Mouse (Mus musculus) layer of hippocampus, postnatal 14 days (tissue): ENCODE data around the gene Cfap43. TPM values are rescaled to one million over a fixed set of nuclear protein-coding genes. Genes with fewer than 3 reads are reported as not detected.

ENCODE experiments used
- DNase-seq, 2 experiments: peaks; one replicate each; pipeline ENCODE4 v3.0.0; 2021 to 2022; ENCODE audit warnings: low spot score in 2 of 2, mixed read lengths in 1 of 2
- total RNA-seq, 2 experiments: library from RNA; stranded (reverse); gene quantifications; 2 replicates each; pipeline ENCODE4 v1.2.3; 2021

Gene Cfap43
- total RNA-seq, 2 experiments from 2014 or later, result 1.5 to 4.8 TPM

DNA sequence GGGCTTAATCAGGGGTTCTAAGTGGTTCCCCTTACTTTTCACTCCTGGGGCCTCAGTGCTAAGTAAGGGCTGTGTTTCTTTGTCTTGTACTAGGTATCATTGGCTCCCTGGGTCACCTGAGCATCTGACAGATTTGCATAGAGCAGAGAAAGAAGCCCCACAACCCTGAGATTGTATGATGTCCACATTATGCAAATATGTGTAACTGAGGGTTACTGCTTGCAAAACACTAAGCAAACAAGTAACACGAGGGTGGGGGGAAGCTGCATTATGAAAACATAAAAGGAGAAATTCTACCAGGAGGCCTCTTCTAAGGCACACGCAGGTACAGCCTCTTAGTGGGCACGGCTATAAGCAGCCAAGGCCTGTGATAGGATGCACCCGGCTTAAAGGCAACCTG, 3.8 kb downstream of the Cfap43 start:
- no peak for DNase-seq

DNA sequence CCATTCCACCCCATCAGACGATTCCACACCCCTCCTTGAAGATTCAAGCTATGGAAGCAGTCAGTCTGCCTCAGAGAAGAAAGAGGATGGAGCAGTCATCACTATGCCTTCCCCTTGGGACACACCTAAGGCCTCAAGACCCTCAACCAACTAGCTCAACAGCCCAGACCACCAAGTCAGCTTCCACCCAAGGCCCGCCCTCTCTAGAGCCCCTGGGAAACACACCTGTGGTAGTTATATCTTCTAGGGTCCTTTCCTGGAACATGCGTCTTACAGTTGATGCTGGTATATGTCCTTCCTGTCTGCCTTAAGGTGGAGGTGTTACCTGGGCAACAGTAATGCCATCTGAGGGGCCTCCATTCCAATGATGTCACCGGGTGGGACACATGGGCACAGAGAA, 4.9 kb downstream of the Cfap43 start:
- DNase-seq, result no peak

DNA sequence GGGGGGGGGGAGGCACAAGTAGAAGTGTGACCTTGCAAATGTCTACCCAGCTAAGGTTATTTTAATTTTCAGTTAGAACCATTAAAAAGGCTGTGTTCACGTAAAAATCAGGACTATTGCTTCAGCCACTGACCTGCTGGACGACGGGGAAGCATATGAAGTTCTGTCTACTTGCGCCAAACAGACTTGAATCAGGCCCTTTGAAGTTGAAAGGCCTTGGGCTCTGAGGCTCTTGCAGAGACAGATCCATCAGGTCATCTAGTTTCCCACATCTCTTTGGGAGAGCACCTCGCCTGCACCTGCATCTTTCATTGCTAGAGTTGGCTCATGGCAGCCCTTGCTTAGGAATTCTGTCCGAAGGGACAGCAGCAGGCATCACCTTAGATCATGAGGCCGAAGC, 5.7 kb downstream of the Cfap43 start:
- no peak for DNase-seq

DNA sequence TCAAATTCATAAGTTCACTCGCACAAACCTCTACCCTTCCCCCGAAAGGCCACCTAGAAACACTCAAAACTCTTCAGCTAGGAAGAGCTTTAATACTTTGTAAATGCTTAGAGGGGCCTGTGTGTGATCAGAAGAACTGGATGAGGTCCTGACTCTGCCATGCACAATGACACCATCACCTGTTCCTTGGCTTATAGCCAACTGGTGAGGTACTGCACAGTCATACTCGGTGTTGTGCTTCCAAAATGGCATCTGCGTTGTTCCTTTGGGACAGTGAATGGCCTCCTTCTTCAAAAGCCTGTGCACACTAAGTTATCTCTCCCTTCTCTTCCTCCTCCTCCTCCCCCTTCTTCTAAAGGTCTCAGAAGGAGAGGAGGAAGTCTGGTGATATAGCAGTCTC, 8.3 kb downstream of the Cfap43 start:
- no peak for DNase-seq

DNA sequence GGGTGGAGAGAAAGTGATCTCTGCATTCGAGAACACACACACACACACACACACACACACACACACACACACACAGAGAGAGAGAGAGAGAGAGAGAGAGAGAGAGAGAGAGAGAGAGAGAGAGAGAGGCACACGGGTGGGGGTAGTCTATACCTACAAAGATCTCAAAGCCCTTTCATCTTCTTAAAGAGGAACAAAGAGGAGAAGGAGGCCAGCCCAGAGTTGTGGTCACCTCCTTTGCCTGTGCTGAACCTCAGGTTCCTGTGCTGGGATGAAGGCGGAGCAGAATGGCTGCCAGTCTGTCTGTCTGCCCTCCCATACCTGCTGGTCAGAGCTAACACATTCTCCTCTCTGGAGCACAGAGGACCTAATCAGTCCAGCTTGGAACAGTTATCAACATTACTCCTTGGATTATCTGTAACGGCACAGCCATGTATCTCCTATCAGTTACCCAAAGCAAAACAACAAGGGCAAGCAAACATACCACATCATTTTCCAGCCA, 8.9 kb downstream of the Cfap43 start:
- DNase-seq, result no peak

DNA sequence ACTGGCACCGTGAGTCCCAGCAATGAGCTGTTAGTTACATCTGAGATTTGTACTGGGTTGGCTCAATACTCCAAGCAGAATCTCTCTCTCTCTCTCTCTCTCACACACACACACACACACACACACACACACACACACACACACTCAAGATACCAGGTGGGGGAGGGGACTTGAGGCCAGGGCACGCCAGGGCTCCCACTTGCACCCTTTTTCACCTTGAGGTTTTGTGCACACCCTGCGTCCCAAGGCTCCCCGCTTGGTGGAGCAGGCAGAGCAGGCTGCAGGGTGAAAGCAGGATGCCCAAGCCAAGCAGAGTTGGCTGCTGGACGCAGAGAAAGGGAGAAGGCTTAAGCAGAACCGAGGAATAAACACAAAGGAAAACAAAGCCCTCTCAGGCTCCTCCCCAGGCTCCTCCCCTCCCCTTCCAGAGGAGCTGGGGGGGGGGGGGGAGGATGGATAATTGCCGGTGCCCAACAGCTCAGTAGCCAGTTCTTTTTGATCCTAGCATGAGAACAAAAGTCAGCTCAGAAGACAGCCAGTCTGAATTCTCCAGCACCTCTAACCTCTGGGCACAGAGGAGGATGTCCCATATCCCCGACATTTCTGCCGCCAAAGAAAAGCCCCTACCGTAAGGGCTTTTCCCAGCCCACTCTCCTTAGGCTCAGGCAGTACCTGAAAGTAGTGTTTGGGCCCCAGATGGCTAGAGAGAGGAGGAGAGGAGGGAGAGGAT, 9.5 kb downstream of the Cfap43 start:
- no peak for DNase-seq

DNA sequence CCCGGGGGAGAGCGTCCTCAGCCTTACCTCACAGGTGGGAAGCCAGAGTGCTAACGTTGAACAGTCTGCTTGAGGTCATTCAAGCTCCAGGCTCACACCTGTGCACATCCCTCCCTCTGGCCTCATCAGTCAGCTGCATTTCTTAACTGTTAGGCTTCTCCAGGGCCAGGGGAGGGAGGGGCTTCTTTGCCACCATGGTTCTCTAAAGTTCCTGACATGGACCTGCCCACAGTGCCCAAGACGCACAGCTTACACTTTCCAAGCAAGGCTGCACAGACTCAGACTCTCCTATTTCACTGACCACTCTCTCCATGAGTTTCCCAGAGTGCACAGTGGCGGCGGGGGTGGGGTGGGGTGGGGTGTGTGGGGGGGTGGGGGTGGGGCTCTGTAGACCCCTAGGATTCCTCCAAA, 10.1 kb downstream of the Cfap43 start:
- no peak for DNase-seq

DNA sequence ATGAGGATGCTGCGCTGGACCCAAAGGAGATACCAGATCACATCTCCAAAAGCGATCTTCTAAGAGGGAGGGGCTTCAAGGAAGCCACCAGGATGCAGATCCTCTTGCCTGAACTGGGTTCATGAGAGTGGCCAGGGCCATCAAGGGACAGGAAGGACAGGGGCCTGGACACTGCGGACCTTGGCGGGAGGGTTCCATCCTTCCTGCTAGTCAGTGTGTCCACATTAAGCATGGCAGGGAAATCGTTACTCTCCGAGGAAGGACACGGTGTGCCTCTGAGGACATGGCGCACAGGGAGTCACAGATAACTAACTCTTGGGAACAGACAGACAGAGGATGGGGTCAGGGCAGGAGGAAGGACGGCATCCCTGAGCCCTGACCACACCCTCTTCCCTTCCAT, 11.5 kb downstream of the Cfap43 start:
- DNase-seq, result no peak

DNA sequence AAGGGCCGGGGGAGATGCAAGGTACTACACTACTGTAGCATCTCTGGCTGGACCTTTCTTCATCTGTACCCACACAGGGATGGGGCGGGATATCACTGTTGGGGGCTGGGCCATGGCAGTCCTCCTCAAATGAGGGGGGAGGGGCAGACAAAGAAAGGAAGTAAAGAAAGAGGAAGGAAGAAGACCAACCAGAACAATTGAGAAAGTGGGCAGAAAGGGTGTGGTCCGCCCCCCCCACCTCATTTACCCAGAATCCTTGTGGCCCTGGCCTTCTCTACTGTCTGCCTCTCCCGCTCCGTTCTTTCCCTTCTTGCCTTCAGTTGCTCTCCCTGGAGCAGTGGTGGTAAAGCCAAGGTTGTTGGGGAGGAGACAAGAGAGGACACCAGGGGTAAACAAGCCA, 13.5 kb downstream of the Cfap43 start:
- no peak for DNase-seq

DNA sequence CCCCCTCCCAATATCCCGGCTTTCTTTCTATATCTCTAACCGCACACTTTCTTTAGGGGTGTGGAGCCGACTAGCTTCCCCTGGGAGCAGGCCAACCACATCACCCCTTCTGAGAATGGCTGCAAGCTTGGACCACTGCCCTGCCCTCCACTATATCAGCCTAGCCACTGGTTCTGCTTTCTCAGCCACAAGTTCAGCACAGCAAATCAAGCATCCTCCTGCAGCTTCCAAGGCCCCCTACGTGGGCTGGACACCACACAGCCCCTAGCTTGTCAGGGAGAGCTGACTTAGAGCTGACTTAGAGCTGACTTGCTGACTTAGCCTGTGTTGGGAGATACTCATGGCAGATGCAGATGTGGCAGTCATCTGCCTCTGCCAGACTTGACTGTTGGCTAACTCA, 14.0 kb downstream of the Cfap43 start:
- DNase-seq, result no peak

DNA sequence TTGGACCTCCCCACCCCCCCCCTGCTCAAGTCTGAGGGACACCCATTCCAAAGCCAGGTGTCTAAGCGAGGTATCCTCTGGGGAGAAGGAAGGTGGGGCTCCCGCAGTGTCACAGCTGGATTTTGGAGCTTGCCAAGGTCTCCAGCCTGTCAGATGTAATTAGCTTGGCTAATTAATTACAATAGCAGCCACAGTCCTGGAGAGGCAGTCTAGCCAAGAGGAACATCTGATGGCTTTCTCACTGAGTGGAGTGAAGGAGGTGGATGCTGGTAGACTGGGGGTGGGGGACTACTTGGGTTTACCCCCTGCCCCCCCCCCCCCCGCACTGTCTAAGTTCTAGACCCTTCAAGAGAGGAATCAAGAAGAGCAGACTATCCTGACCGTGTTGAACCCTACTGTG, 15.4 kb downstream of the Cfap43 start:
- no peak for DNase-seq

DNA sequence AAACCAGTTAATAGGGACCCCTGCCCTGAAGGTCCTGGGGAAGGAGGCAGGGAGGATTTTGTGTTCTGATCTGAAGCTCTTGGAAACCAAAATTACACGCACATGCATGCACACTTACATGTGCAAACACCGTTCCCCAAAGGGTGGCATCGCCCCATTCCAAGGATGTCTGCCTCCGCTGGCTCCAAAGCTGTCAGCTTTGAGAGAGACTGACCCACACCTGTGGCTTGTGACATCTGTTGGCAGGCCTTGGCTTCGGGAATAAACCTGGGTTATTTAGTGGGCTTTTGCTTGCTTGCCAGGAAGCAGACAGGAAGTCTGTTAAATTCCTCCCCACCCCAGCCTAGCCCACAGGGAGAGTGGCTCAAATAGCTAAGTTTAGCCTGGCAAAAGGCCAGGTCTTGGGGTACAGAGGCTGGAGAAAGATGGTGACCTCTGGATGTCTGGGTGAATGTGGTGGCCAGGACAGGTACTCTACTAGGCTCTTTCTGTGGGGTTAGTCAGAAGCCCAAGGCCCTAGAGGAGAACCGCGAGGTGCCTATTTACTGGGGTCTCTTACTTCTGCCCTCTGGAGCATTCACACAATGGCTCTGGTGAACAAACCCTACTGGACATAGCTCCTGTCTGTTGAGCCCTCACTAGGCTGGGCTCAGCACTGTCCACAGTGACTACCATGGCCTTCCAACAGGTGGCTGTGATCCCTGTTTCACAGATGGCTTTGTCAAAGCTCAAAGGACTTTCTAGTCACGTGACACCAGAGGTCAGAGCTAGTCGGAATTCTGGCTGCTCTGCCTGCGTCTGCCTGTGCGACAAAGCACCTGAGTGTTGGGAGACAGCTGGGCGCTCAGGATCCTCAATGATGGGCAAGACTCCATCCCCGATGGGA, 16.5 kb downstream of the Cfap43 start:
- DNase-seq, result no peak

DNA sequence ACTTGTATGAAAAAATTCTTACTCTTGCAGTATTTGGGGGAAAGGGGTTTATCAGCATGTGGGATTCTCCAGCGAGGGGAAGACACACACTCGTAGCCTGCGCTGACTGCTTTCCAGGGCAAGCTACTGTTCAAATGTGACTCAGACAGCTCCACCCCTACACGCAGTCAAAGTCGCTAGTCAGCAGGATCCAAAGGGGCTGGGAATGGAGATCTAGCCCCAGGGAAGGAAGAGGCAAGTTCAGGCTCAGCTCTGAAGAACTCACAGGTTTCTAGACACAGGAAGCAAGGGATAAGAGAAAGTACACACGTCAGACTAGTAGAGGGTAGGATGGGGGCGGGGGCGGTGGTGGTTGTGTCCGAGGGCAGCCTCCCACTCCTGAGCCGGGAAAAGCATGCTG, 18.5 kb downstream of the Cfap43 start:
- no peak for DNase-seq

DNA sequence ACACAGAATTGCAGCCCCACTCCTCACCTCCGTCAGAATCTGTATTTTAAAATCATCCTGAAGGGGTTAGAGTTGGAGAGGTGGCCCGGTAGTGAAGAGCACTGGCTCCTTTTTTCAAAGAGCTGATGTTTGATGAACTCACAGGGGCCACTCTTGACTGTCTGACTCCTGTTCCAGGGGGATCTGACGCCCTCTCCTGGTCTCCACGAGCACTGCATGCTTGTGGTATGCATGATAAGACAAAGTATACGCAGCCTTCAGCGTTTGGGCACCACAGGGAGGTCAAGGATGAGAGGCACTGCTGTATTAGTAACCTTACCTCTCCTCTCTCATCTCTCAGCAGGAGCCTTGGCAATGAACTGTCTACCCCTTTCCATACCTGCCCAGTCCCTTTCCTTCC, 19.1 kb downstream of the Cfap43 start:
- no peak for DNase-seq

DNA sequence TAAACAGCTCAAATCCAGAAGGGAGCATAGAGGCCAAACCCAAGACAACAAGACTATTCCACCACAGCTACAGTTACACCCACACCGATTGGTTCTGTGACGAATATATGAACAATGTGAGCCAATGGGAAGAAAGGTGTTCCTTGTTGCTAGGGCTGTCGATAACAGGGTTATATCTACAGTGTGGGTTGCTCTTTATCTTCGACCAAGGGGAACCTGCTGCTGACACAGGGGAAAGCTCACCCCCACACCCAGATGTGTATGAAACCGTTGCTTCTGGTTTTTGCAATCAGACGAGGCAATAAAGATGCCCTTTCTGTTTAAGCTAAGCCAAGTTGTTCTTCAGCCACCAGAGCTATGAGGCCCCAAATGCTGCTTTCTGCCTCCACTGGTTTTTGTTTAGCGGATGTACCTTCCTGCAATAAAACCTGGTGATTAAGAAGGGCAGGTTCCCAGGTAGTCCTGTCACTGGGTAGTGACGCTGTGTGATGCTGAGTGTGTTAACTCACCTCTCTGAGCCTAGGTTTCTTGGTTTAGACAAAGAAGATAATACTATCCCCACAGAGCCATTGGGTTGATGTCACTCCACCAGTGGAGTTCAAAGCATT, 20.5 kb downstream of the Cfap43 start:
- DNase-seq, result no peak

DNA sequence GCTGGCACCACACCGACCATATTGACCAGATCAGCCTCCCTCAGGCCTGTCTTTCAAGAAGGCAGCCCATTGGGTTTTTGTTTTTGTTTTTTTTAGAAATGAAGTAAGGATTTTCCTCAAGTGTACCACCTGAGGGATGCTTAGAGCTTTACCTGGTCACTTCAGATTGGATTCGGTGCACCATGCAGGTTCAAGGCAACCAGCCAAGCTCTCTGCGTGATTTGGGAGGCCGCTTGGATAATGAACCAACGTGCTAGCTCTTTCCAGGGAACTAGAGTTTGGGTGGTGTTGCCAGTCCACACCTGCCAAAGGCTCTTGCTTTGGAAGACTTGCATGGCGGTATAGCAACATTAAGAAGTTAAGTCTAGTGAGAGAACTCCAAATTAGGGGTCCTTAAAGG, 26.0 kb downstream of the Cfap43 start:
- DNase-seq, result no peak

DNA sequence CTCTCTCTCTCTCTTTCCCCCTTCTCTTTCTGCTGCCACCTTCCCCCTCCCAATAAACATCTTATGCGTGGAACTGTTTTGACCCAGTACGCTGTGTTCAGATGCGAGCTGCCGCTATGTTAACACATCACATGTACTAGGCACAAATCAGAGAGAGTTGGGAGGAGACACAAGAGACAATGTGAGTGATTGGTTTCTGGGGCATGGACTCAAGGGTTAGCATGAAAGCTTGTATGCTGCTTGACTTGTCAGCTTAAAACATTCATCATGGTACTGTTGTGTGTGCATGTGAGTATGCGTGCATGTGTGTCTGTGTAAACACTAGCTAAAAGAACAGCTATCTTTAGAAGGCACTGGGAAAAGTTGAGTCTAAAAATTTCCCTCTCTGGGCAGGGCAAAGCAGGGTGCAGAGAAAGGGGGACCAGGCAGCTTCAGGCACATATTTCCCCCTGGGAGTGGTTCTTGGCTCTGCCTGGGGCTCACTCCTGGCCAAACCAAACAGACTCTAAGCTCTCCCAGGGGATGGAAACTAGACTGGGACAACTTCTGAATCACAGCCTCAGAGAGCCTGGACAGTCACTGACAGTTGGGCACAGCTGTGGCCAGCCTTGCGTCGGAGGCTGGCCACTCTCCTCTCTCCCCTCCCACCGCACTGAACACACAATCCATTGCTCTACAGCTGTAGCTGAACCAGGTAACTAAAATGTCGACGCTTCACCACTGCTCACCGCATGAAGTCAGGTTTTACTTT, 27.4 kb downstream of the Cfap43 start:
- no peak for DNase-seq

DNA sequence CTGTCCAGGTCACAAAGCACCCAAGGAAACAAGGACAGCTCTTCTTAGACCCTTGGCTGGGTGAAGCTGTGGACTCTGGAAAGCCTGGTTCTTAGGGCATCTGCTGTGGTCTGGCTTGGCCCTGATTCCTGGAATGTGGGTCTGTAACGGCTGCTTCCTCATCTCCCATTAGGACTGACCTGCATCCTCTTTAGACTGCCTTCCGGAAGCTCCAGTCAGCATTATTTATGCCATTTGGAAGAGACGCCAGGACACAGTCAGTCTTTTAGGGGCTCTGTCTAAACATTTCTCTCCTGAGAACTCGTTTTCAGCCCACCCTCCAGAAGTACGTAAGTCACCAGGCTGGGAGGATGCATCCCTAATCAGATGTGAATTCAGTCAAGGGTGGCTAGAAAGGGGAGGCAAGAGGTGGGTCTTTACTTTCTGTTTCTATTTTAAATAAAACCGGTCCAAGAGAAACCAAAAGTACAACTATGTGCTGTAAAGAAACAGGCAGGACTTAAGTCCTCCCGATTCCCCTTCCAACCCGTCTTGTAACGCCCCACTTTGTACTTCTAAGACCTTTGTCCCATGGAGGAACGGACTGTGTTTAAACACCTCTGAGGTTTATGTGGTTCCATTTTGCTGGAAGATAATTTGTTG, 28.5 kb downstream of the Cfap43 start:
- no peak for DNase-seq

DNA sequence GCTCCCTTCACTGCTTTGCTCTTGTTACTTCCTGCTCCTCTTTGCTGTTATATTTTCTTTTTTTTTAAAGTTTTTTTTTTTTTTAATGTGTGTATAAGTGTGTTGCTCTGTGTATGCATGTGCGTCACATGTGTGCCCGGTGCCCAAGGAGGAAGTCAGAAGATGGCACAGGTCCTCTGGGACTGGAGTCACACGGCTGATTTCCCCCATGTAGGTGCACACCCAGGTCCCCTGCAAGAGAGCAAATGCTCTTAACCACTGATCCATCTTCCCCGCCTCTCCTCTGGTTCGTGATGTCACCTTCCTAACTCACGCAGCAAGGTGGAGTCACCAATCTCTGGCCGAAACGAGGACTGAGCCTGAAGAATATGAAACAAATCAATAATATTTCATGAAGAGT, 31.1 kb downstream of the Cfap43 start:
- DNase-seq, result no peak

DNA sequence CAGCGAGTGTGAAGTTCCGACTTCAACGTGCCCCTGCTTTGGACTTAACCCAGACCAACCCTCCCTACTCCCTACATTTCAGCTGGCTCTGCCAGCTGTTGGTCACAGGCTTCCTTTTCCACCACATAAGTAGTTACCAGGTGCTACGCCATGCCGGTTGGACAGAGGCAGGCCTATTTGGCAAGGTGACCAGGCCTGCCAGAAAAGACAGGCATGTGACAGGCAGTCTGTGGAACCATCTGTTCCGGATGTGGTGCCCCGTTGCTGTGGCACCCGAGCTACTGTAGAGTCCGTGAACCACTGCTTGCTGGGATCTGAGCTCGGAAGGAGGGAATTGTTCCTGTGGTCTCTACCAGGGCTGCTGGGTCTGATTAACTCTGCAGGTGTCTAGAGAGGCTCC, 31.7 kb downstream of the Cfap43 start:
- DNase-seq, result peak; percentile 61 to 77

DNA sequence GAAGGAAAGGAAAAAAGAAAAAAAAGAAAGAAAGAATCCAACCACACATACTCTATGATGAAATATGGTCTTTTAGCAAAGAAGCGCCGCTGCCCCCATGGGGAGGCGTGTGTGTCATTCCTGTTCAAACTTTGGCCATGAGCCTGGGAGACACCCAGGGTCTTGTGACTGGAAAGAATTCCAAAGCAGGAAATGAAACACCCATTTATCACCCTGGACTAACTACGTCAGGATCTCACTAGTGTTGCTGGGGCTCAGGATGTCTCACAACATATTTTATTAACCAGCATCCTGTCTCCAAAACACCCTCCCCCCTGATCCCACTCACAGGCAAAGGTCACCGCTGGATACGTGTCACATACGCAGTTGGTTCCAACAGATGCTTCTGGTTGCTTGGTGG, 32.5 kb downstream of the Cfap43 start:
- DNase-seq, result no peak
